Mouse (Mus musculus): ENCODE measurements around the gene Pum2.

DNA sequence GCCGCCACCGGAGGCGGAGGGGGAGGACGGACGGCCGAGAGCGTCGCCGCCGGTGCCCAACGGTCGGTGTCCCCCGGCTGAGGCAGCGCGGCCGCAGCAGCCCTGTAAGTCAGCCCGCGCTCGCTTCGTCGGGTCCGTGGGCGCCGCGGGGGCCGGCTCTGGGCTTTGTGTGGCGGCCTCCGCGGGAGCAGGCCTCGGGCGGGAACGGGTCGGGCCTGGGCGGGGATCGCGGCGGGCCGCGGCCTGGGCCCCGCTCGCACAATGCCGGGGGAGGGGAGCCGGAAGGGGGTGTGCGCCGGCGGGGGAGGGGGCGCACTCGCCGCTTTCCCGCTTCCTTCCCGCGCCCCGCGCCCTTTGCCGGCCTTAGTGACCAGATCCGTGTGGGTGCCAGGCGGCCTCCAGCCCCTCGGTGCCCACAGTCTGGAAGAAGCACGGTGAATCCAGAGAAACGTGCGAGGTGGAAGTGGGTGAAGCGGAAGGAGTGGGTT, 487 bp downstream of the Pum2 start:
- no peak for TF ChIP-seq CTCF (IDR thresholded peaks at IDR 0.05; ENCODE audit: borderline replicate concordance, control insufficient read depth, extremely low read depth, insufficient read depth, low read length, poor library complexity)
- TF ChIP-seq POLR2A (IDR thresholded peaks at IDR 0.05; ENCODE audit: control insufficient read depth, extremely low read depth, insufficient read depth, low read length, poor library complexity), result no peak
